Mouse (Mus musculus) liver, postnatal 0 days (tissue): ENCODE measurements around the gene Kmt2b. TPM values are rescaled to one million over a fixed set of nuclear protein-coding genes. Genes with fewer than 3 reads are reported as not detected.

Experiments
- ATAC-seq: fragments of 200-750 bp; cut with Nextera tagmentation; 2 replicates; pipeline ENCODE4 v1.8.0; 2017; ENCODE audit warnings: mild to moderate bottlenecking, moderate library complexity
- DNase-seq: peaks from one replicate; pipeline ENCODE4 v3.0.0-alpha.2; 2016
- H3K27ac ChIP-seq: fragments of 300-500 bp; sonication (generic); 2 replicates; pipeline ENCODE4 v1.5.1; 2014; ENCODE audit warnings: antibody characterized with exemption, moderate library complexity, mild to moderate bottlenecking, low read depth
- H3K27me3 ChIP-seq: fragments of 300-500 bp; sonication (generic); 2 replicates; pipeline ENCODE4 v1.6.1; 2014; ENCODE audit warnings: low read length, control low read depth, mixed read lengths; ENCODE audit not compliant: insufficient read depth
- H3K36me3 ChIP-seq: fragments of 300-500 bp; sonication (generic); replicated peaks from 2 replicates; pipeline ENCODE4 v1.6.1; 2014; ENCODE audit warnings: mild to moderate bottlenecking, control low read depth, low read length, moderate library complexity, mixed read lengths; ENCODE audit not compliant: insufficient read depth
- H3K4me1 ChIP-seq: fragments of 300-500 bp; sonication (generic); 2 replicates; pipeline ENCODE4 v1.6.1; 2014; ENCODE audit warnings: antibody characterized with exemption, mild to moderate bottlenecking, control low read depth; ENCODE audit not compliant: insufficient read depth
- H3K4me2 ChIP-seq: fragments of 300-500 bp; sonication (generic); 2 replicates; pipeline ENCODE4 v1.6.1; 2014; ENCODE audit warnings: low read depth, mild to moderate bottlenecking, low read length, moderate library complexity, mixed read lengths
- H3K4me3 ChIP-seq: fragments of 300-500 bp; sonication (generic); 2 replicates; pipeline ENCODE4 v1.5.1; 2014; ENCODE audit warnings: low read depth, low read length
- H3K9ac ChIP-seq: fragments of 300-500 bp; sonication (generic); replicated peaks from 2 replicates; pipeline ENCODE4 v1.6.1; 2014; ENCODE audit warnings: mild to moderate bottlenecking, moderate library complexity
- H3K9me3 ChIP-seq: fragments of 300-500 bp; sonication (generic); 2 replicates; pipeline ENCODE4 v1.6.1; 2016; ENCODE audit warnings: mild to moderate bottlenecking, control low read depth, low read length, mixed read lengths
- CTCF ChIP-seq: sonication (generic); IDR thresholded peaks from 2 replicates; pipeline ENCODE4 v1.5.1; 2016; ENCODE audit warnings: antibody characterized with exemption, low read depth
- EP300 ChIP-seq: IDR thresholded peaks from 2 replicates; pipeline ENCODE4 v1.6.1; 2016; ENCODE audit warnings: antibody characterized with exemption, low read depth, mild to moderate bottlenecking
- WGBS: fragments of 180-500 bp; shearing (Covaris S2); extraction: QIAGEN DNeasy Blood & Tissue Kit; methylation state at CpG from one replicate; pipeline ENCODE4 v1.1.7; 2014; ENCODE audit not compliant: insufficient replicate concordance; 5-methylcytosine and 5-hydroxymethylcytosine counted together
- polyA plus RNA-seq: library from polyadenylated mRNA; unstranded; fragments of >200 nt; fragmentation: Nextera tagmentation; extraction: Ambion mirVana; gene quantifications from 2 replicates; pipeline ENCODE4 v1.2.1, GENCODE M21; 2015

Gene Kmt2b
- polyA plus RNA-seq, 1 experiment from 2014 or later = 3.1 TPM

DNA sequence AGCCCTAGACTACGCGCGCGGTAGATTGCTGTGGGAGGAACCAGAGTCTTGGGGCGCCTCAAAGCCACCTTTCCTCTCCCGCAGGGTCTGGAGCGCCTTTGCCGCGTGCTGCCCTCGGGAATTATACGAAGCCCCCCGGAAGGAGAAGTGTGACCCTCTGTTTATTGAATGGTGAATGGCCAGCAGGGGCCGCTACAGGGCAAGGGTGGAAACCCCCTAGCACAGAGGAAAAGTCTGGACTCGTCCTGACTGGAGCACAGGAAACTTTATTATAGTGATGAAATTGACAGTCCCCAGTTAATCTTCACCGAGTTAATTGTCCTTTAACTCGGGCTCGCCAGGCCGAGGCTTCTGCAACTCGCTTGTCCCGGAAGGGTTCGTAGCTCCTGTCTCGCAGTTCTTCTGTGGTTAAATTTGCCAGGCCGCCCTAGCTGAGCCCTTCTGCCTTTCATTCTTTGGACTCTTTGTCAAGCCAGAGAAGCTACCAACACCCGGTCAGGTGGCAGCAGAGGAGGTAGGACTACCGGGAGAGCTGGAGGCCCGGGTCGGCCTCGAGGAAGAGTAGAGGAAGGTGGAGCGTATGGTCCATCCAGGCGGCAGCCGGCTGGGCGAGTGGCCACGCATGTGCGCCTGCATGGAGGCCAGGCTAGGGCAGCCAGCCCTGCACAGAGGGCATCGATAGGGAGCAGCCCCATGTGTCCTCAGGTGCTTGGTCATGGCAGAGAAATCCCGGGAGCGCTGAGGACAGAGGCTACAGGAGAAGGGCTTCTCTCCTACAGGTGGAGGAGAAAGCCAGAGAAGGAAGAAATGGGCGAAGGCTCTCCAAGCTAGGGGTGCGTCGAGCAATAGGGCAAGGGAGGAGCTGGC lies 1.1 kb upstream of the Kmt2b start:
- no peak for TF ChIP-seq EP300
- peak; percentile 96 for TF ChIP-seq CTCF
- H3K27me3 ChIP-seq = no peaks in the 10 kb centered on the region
- peak overlapping the region; percentile 97 for H3K27ac ChIP-seq
- DNase-seq (peak; percentile 89), ATAC-seq (peak; percentile 55)
- H3K9me3 ChIP-seq = no peaks in the 10 kb centered on the region
- WGBS = 25% methylated on average over 40 of the region's 40 CpGs
- peak overlapping the region; percentile 99 for H3K4me3 ChIP-seq
- H3K4me2 ChIP-seq = peak overlapping the region; percentile 88
- H3K9ac ChIP-seq = peak overlapping the region; percentile 99
- peaks cover 22% of the 10 kb centered on the region; the same call in 1 of the 2 replicates for H3K4me1 ChIP-seq
- H3K36me3 ChIP-seq = peaks cover 21% of the 10 kb centered on the region

DNA sequence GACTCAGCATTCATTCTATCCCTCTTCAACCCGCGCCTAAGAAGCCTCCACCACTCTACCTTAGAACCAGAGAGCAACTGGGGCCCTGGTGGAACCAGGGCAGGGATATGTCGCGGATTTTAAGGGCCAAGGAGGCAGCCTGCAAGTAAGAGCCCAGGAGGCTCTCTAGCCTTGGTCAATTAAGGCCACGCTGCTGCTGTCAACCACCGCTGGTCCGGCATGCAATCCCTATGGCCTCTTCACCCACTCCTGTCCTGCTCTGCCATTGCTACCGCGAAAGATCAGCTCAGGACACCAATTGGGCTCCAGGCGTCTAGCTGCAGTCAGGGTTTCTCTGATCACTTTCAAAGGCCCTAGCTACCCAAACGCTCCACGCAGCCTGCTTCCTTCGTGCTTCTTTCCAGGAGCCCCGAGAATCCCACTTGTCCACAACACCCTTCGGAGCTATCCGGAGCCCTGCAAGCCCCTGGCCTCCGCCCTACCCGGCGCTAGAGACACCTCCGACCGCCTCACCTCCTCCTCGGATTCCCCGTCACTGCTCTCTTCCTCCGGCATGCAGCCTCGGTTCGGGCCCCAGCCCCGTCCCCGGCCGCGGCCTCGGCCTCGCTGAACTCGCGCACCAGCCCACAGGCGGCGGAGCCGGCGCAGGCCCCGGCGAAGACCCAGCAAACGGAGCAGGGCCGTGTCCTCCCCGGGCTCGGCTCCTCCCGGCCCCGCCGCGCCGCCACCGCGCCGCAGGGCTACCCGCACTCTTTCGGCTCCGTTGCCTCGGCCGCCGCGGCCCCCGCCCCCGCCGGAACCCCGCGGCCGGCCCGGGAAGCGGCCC lies 471 bp downstream of the Kmt2b start:
- H3K4me3 ChIP-seq = peak overlapping the region; percentile 99
- H3K4me2 ChIP-seq = peak overlapping the region; percentile 88
- WGBS = under 1% methylated on average over 57 of the region's 67 CpGs
- peak overlapping the region; percentile 97 for H3K27ac ChIP-seq
- peak overlapping the region; percentile 99 for H3K9ac ChIP-seq
- H3K27me3 ChIP-seq = no peaks in the 10 kb centered on the region
- H3K4me1 ChIP-seq = peaks cover 19% of the 10 kb centered on the region; the same call in 1 of the 2 replicates
- peaks cover 38% of the 10 kb centered on the region for H3K36me3 ChIP-seq
- TF ChIP-seq CTCF = no peak
- DNase-seq = peak; percentile 67
- peak; percentile 7 for ATAC-seq
- H3K9me3 ChIP-seq = no peaks in the 10 kb centered on the region

DNA sequence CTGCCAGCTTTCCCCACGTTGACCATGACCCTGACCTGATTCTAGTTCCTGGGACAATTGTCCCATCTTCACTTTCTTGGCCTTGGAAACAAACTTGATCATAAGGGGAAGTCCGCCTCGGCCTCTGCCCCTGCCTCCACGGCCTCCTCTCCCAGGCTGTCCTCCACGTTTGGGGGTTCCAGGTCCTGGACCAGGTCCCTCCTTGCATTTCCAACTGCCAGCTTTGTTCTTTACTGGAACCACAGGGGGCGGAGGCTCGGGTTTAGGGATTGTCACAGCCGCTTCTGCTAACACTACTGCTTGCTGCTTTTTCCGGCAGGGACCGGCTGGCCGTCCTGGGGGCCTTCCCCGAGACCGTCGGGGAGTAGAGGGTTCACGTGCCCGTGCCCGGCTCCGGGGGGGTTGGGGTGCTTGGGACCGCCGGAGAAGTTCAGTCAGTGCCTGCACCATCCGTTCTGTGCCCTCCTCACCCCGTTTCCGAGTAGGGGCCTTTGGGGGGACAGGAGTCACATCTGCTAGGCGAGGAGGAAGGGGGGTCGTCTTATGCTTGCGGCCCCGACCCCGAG lies 2.0 kb downstream of the Kmt2b start:
- no peaks in the 10 kb centered on the region for H3K27me3 ChIP-seq
- DNase-seq (no peak), ATAC-seq (no peak)
- H3K9me3 ChIP-seq = no peaks in the 10 kb centered on the region
- TF ChIP-seq CTCF (no peak), EP300 (no peak)
- 91% methylated on average over 28 of the region's 28 CpGs for WGBS
- 0 out of 2 replicates have a peak overlapping the region, but pooled peaks have one; percentile 88 for H3K4me2 ChIP-seq
- H3K4me1 ChIP-seq = peaks cover 19% of the 10 kb centered on the region; the same call in 1 of the 2 replicates
- no peak overlapping the region; the same call in 1 of the 2 replicates for H3K9ac ChIP-seq
- H3K27ac ChIP-seq = no peak overlapping the region
- H3K36me3 ChIP-seq = peaks cover 53% of the 10 kb centered on the region
- H3K4me3 ChIP-seq = no peak overlapping the region

DNA sequence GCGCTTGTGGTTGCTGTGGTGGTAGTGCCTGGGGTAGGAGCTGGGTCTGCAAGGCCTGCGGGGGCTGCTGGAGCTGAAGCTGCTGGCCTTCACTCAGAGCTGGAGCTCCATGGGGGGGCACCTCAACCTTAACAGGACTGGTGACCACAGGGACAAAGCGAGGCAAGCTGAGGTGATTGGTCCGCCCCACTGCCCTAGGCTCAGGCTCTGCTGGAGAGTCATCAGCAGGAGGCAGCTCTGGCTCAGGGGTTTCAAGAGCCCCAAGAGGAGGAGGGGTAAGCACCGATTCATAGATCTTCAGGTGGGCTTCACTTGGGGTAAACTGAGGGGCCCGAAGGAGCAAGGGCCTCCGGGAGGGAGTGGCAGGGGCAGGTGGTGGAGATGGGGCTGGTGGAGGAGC lies 3.4 kb downstream of the Kmt2b start:
- TF ChIP-seq CTCF = no peak
- TF ChIP-seq EP300 = no peak
- Histone ChIP-seq H3K36me3 (peaks cover 64% of the 10 kb centered on the region), H3K27ac (no peak overlapping the region), H3K4me1 (peaks cover 13% of the 10 kb centered on the region; the same call in 1 of the 2 replicates), H3K27me3 (no peaks in the 10 kb centered on the region), H3K4me3 (no peak overlapping the region), H3K4me2 (no peak overlapping the region), H3K9ac (no peak overlapping the region), H3K9me3 (no peaks in the 10 kb centered on the region)
- ATAC-seq (no peak), DNase-seq (no peak)
- WGBS = 87% methylated on average over 7 of the region's 7 CpGs

- peaks cover 9% of the 10 kb centered on the region; the same call in 1 of the 2 replicates for H3K4me1 ChIP-seq
- ATAC-seq (no peak), DNase-seq (no peak)
- TF ChIP-seq CTCF = no peak
- no peak for TF ChIP-seq EP300
- WGBS = 87% methylated on average over 10 of the region's 10 CpGs
- no peak overlapping the region for H3K4me3 ChIP-seq
- peaks cover 72% of the 10 kb centered on the region for H3K36me3 ChIP-seq
- H3K9me3 ChIP-seq = no peaks in the 10 kb centered on the region
- no peaks in the 10 kb centered on the region for H3K27me3 ChIP-seq
- no peak overlapping the region for H3K9ac ChIP-seq
- H3K4me2 ChIP-seq = no peak overlapping the region
- H3K27ac ChIP-seq = no peak overlapping the region
These were observed 4.2 kb downstream of the Kmt2b start for GRCm38 (mm10) chr7:30584339-30584738.

- DNase-seq = no peak
- H3K4me2 ChIP-seq = no peak overlapping the region
- no peak overlapping the region for H3K27ac ChIP-seq
- H3K9ac ChIP-seq = no peak overlapping the region
- H3K4me3 ChIP-seq = no peak overlapping the region
- H3K36me3 ChIP-seq = peaks cover 94% of the 10 kb centered on the region
- H3K4me1 ChIP-seq = no peaks in the 10 kb centered on the region
- 94% methylated on average over 16 of the region's 16 CpGs for WGBS
- H3K27me3 ChIP-seq = no peaks in the 10 kb centered on the region
- H3K9me3 ChIP-seq = no peaks in the 10 kb centered on the region
- no peak for ATAC-seq
- TF ChIP-seq EP300 (no peak), CTCF (no peak)
These were observed 7.0 kb downstream of the Kmt2b start for GRCm38 (mm10) chr7:30581547-30581946.
